Mouse (Mus musculus) cortical plate, adult 2 months (tissue): Measurements from ENCODE around the gene Ehmt2. TPM values are rescaled to one million over a fixed set of nuclear protein-coding genes. Genes with fewer than 3 reads are reported as not detected.

Experiments
- H3K27ac ChIP-seq: fragments of 200-500 bp; 2 replicates; pipeline ENCODE4 v1.5.1; 2012; ENCODE audit warnings: low read length, control low read depth, inconsistent platforms; ENCODE audit not compliant: insufficient read depth
- H3K4me1 ChIP-seq: fragments of 200-500 bp; 2 replicates; pipeline ENCODE4 v1.6.1; 2011; ENCODE audit warnings: low read length; ENCODE audit not compliant: control insufficient read depth, insufficient read depth
- H3K4me3 ChIP-seq: fragments of 200-500 bp; 2 replicates; pipeline ENCODE4 v1.5.1; 2011; ENCODE audit warnings: mild to moderate bottlenecking, low read length, control low read depth; ENCODE audit not compliant: insufficient read depth
- CTCF ChIP-seq: fragments of 200-500 bp; IDR thresholded peaks from 2 replicates; pipeline ENCODE4 v1.5.1; 2011; ENCODE audit warnings: mild to moderate bottlenecking, control low read depth, low read length; ENCODE audit not compliant: insufficient read depth; ENCODE audit errors: extremely low read depth
- POLR2A ChIP-seq: fragments of 200-500 bp; IDR thresholded peaks from 2 replicates; pipeline ENCODE4 v1.6.1; 2011; ENCODE audit warnings: mild to moderate bottlenecking, low read length, control low read depth; ENCODE audit not compliant: insufficient read depth; ENCODE audit errors: extremely low read depth
- polyA plus RNA-seq: library from polyadenylated mRNA; depleted of rRNA; stranded (reverse); fragments of >200 nt; gene quantifications from 2 replicates; pipeline ENCODE4 v1.2.3, GENCODE M21; 2012

The Ehmt2 gene
- polyA plus RNA-seq, 1 experiment: 247 TPM

GRCm38 (mm10) chr17:34862416-34863081, 35.7 kb upstream of the Ehmt2 start, which contains the start of gene Cfb:
TSS of gene Cfb (minus strand) at chr17:34862518.
- Histone ChIP-seq H3K4me1 (no peaks in the 10 kb centered on the region), H3K4me3 (no peak within 1 kb of the TSS), H3K27ac (no peak within 1 kb of the TSS)
- no peak for TF ChIP-seq POLR2A
- no peak for TF ChIP-seq CTCF

DNA sequence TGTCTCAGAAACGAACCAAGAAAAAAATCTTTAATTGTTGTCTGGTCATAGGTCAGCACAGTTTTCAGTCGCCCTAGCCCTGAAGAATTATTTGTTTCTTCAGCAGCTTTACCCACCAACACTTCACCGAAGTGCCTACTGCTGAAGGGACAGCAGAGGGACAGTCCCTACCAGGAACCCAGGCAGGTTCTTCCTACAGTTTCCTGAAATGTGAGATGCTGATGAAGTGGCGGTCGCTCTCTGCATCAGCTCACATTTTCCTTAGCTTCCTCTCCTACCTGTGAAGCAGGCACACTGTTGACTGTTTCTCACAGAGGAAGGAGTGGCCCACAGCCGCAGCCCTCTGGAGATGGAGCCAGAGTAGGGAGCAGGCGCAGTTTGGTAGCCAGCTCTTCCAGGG, 32.3 kb upstream of the Ehmt2 start:
- Histone ChIP-seq H3K4me3 (no peak overlapping the region), H3K4me1 (no peaks in the 10 kb centered on the region), H3K27ac (no peak overlapping the region)
- TF ChIP-seq CTCF: no peak
- no peak for TF ChIP-seq POLR2A

DNA sequence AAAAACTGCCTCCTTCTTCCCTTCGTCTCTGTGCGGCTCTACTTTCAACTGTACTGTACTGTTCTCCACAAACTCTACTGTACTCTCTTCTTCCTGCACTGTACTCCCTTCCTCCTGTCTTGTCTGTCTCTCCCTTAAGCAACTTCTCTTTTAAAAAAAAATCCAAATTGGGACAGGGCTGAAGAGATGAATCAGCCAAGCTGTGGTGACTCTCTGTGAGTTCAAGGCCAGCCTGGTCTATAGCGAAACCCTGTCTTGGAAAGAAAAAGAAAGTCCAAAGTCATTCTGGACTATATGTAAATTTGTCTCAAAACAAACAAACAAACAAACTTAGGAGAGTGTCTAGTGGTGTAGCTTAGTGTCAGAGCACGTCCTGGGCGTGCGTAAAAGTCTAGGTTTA, 23.9 kb upstream of the Ehmt2 start:
- H3K27ac ChIP-seq: no peak overlapping the region
- no peak overlapping the region for H3K4me3 ChIP-seq
- no peaks in the 10 kb centered on the region for H3K4me1 ChIP-seq
- no peak for TF ChIP-seq POLR2A
- no peak for TF ChIP-seq CTCF

- Histone ChIP-seq H3K27ac (no peak within 1 kb of the TSS), H3K4me3 (no peak within 1 kb of the TSS), H3K4me1 (no peaks in the 10 kb centered on the region)
- TF ChIP-seq CTCF (no peak), POLR2A (no peak)
Observed at GRCm38 (mm10) chr17:34879336-34879879, 18.9 kb upstream of the Ehmt2 start, which contains the start of gene Zbtb12. TSS of gene Zbtb12 (plus strand) at chr17:34879483.

DNA sequence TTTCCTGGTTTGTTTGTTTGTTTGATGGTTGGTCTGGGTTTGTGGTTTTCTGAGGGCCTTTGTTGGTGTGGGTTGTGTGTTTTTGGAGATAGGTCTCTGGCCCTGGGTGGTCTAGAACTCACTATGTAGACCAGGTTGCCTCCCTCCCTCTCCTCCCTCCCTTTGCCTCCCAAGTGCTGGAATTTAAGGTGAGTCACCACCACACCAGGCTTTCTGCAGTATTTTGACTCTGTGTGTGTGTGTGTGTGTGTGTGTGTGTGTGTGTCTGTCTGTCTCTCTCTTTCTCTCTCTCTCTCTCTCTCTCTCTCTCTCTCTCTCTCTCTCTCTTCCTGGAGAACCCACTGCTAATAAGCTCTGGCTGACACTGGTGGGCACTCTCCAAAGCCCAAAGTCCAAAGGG, 17.1 kb upstream of the Ehmt2 start:
- Histone ChIP-seq H3K27ac (no peak overlapping the region), H3K4me1 (no peaks in the 10 kb centered on the region), H3K4me3 (no peak overlapping the region)
- TF ChIP-seq CTCF (no peak), POLR2A (no peak)

- H3K27ac ChIP-seq: no peak within 1 kb of the TSS
- TF ChIP-seq POLR2A: no peak
- no peak for TF ChIP-seq CTCF
- H3K4me3 ChIP-seq: no peak within 1 kb of the TSS
Observed at GRCm38 (mm10) chr17:34881683-34882310, 16.5 kb upstream of the Ehmt2 start, which contains the start of gene Gm20547. TSS of gene Gm20547 (minus strand) at chr17:34882042.

GRCm38 (mm10) chr17:34883332-34883731, 14.9 kb upstream of the Ehmt2 start:
- Histone ChIP-seq H3K4me3 (no peak overlapping the region), H3K27ac (no peak overlapping the region), H3K4me1 (no peaks in the 10 kb centered on the region)
- no peak for TF ChIP-seq CTCF
- no peak for TF ChIP-seq POLR2A

More at GRCm38 (mm10) chr17:34881683-34882310, 16.5 kb upstream of the Ehmt2 start, which contains the start of gene Gm20547:
- no peaks in the 10 kb centered on the region for H3K4me1 ChIP-seq

DNA sequence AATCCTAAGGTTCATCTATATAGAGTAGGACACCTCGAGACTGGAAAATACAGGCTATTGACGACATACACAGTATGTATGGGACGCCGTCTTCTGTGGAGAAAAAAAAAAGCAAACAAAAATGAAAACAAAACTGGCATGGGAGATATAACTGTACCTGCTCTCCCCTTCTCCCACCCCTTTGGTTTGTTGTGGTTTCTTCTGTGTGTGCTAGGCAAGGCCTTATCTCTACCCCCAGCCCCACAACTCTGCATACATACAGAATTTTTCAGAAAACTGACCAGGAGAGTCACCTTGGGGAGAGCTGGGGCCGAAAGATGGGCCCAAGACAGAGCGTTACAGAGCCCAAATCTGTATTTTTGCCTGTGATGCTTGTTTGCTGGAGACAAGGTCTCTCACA, 13.6 kb upstream of the Ehmt2 start:
- TF ChIP-seq POLR2A: no peak
- no peak for TF ChIP-seq CTCF
- no peaks in the 10 kb centered on the region for H3K4me1 ChIP-seq
- no peak overlapping the region for H3K27ac ChIP-seq
- H3K4me3 ChIP-seq: no peak overlapping the region

DNA sequence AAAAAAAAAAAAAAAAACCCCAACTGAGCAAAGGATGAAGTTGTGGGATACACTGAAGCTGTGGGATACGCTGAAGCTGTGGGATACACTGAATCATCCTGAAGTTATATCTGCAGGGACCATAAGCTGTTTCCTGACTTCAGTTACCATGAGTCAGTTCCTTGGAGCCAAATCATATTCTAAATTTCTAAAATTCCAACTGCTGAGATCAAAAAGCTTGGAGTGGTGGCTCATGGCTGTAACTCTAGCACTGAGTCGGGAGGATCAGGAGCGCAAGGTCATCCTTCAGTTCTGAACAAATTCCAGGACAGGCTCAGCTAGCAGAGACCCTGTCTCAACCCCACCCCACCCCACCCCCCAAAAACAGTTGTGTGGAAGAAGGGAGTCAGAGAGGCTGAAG, 12.7 kb upstream of the Ehmt2 start:
- Histone ChIP-seq H3K4me1 (no peaks in the 10 kb centered on the region), H3K27ac (no peak overlapping the region), H3K4me3 (no peak overlapping the region)
- TF ChIP-seq CTCF: no peak
- TF ChIP-seq POLR2A: no peak
